8 mouse cellular contexts compared by ENCODE assay signal in the genomic region with DNA sequence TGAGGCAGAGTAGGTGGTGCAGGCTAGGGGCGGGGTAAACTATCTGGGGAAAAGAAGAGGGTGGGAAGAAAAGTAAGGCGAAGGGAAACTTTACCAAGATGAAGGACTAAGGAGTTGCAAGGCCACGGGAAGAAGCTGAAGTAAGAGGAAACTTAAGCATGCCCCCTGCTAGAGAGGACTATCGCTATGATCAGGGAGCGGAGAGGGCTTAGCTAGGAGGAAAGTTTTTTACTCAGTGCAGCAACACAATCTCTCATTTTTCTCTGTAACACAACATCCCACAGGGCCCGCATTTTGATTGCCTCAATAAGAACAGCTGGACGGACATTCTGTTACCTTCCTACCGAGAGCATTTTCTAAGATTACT. TPM values are rescaled to one million over a fixed set of nuclear protein-coding genes. Genes with fewer than 3 reads are reported as not detected.
A peak's percentile ranks its signal among the peaks of the same experiment; 100 is the strongest.
DNase-seq lines count a peak whose midpoint lies in the region; ATAC-seq and TF ChIP-seq lines count a peak whose summit lies in the region.

No protein-coding gene starts in this region.

- H3K4me1 ChIP-seq in embryonic facial prominence, embryonic 11.5 days (ENCODE audit: control insufficient read depth, insufficient read depth, low read length) = no peaks in the 10 kb centered on the region
- H3K4me1 ChIP-seq in midbrain, embryonic 16.5 days (ENCODE audit: control insufficient read depth, insufficient read depth, low read length) = peaks cover 15% of the 10 kb centered on the region

- no peaks in the 10 kb centered on the region for H3K27me3 ChIP-seq in embryonic facial prominence, embryonic 11.5 days (ENCODE audit: control insufficient read depth, insufficient read depth, low read length)
- H3K27me3 ChIP-seq in midbrain, embryonic 16.5 days (ENCODE audit: control insufficient read depth, insufficient read depth, low read depth, low read length) = no peaks in the 10 kb centered on the region

- H3K4me3 ChIP-seq in left cerebral cortex, adult 2 months = peak overlapping the region; percentile 68
- peak overlapping the region; percentile 49 for H3K4me3 ChIP-seq in embryonic facial prominence, embryonic 11.5 days (ENCODE audit: low read depth, low read length)
- peak overlapping the region; percentile 55 for H3K4me3 ChIP-seq in midbrain, embryonic 16.5 days (ENCODE audit: low read depth, low read length)

- DNase-seq in left cerebral cortex, adult 2 months (ENCODE audit: extremely low spot score in 1 of 2, low spot score in 2 of 2) = no peak
- DNase-seq in left cerebral cortex, postnatal 4 days = no peak
- no peak for DNase-seq in embryonic facial prominence, embryonic 11.5 days (ENCODE audit: low spot score)
- DNase-seq in hindlimb bud, embryonic 11.5 days (ENCODE audit: extremely low spot score, low read depth, low spot score) = peak; percentile 8
- DNase-seq in thymus, postnatal 36 days = no peak
- DNase-seq in c-Kit-positive CD71-positive TER-119-positive erythroid progenitor cells, embryonic 14.5 days (ENCODE audit: low spot score) = no peak
- DNase-seq in frontal cortex, postnatal 36 days (ENCODE audit: low spot score in 2 of 2) = no peak

- no peaks in the 10 kb centered on the region for H3K9me3 ChIP-seq in embryonic facial prominence, embryonic 11.5 days (replicated peaks; ENCODE audit: control insufficient read depth, low read length)
- no peaks in the 10 kb centered on the region for H3K9me3 ChIP-seq in midbrain, embryonic 16.5 days (replicated peaks; ENCODE audit: control insufficient read depth, low read length, poor library complexity, severe bottlenecking)

- no peak; the same call in 1 of the 2 replicates for ATAC-seq in embryonic facial prominence, embryonic 11.5 days (replicated peaks; ENCODE audit: insufficient number of reproducible peaks, low FRiP score, low TSS enrichment, low read depth)
- ATAC-seq in midbrain, embryonic 16.5 days = no peak

- H3K4me2 ChIP-seq in embryonic facial prominence, embryonic 11.5 days (ENCODE audit: low read depth, low read length) = peak overlapping the region; percentile 33
- H3K4me2 ChIP-seq in midbrain, embryonic 16.5 days (ENCODE audit: low read length) = peak overlapping the region; percentile 49

- H3K9ac ChIP-seq in embryonic facial prominence, embryonic 11.5 days (replicated peaks; ENCODE audit: low read length) = peak overlapping the region; percentile 53
- no peak overlapping the region; the same call in 1 of the 2 replicates for H3K9ac ChIP-seq in midbrain, embryonic 16.5 days (ENCODE audit: low read depth, low read length)

- intact Hi-C loops in left cerebral cortex, adult 2 months (cut with DNase I) = loop anchor here (2.0 kb wide), 1 partner anchor 70 kb away; a partner anchor contains a TSS
- intact Hi-C loops in left cerebral cortex, postnatal 4 days (cut with DNase I) = no loop called here

- WGBS in embryonic facial prominence, embryonic 11.5 days = 10% methylated on average over 8 of the region's 8 CpGs
- 15% methylated on average over 7 of the region's 8 CpGs for WGBS in midbrain, embryonic 16.5 days

- no peaks in the 10 kb centered on the region for H3K36me3 ChIP-seq in embryonic facial prominence, embryonic 11.5 days (replicated peaks; ENCODE audit: control insufficient read depth, insufficient read depth, low read depth, low read length)
- no peaks in the 10 kb centered on the region for H3K36me3 ChIP-seq in midbrain, embryonic 16.5 days (ENCODE audit: control insufficient read depth, insufficient read depth, low read length)

- H3K27ac ChIP-seq in left cerebral cortex, adult 2 months = peak overlapping the region; percentile 25; the same call in 1 of the 2 replicates
- H3K27ac ChIP-seq in embryonic facial prominence, embryonic 11.5 days (replicated peaks; ENCODE audit: low read depth, low read length) = peak overlapping the region; percentile 59; the same call in 1 of the 2 replicates
- H3K27ac ChIP-seq in midbrain, embryonic 16.5 days (ENCODE audit: low read length) = peak overlapping the region; percentile 94

- TF ChIP-seq CTCF in left cerebral cortex, adult 2 months (IDR thresholded peaks at IDR 0.05) = no peak

RNA-seq across cellular contexts. Expression of a gene that starts 10.8 kb away (rescaled TPM):
- 10 to 100 TPM; 33.9 to 36.8 TPM for total RNA-seq in left cerebral cortex, adult 2 months (2021)
- 10 to 100 TPM; 34.2 to 37.8 TPM for total RNA-seq in left cerebral cortex, postnatal 4 days (2021)
- polyA plus RNA-seq in embryonic facial prominence, embryonic 11.5 days (2014; fragmentation: Nextera tagmentation; extraction: Ambion mirVana) = 72.0 and 81.9 TPM in 2 replicates
- polyA plus RNA-seq in midbrain, embryonic 16.5 days (2015; fragmentation: Nextera tagmentation; extraction: Ambion mirVana) = 17.2 and 17.4 TPM in 2 replicates

RNA-seq across cellular contexts. Expression of a gene that starts 35.2 kb away (rescaled TPM):
- total RNA-seq in left cerebral cortex, adult 2 months (2021) = 10 to 100 TPM; 64.8 to 70.4 TPM
- total RNA-seq in left cerebral cortex, postnatal 4 days (2021) = 10 to 100 TPM; 98.1 to 99.0 TPM
- 94.1 and 105 TPM in 2 replicates for polyA plus RNA-seq in embryonic facial prominence, embryonic 11.5 days (2014; fragmentation: Nextera tagmentation; extraction: Ambion mirVana)
- polyA plus RNA-seq in midbrain, embryonic 16.5 days (2015; fragmentation: Nextera tagmentation; extraction: Ambion mirVana) = 173 and 181 TPM in 2 replicates

Comparison
In these comparisons a context has a peak if more than half of its experiments do, and no peak if none do; other contexts are left out.
1. H3K27ac ChIP-seq: peak in every context shown above with its lines; median percentile 94 in midbrain, embryonic 16.5 days; 59 in embryonic facial prominence, embryonic 11.5 days; 25 in left cerebral cortex, adult 2 months.